28 mouse cellular contexts compared by ENCODE assay signal in genomic region chr17:30093148-30093749, GRCm38 (mm10).
DNase-seq lines count a peak whose midpoint lies in the region; ATAC-seq and TF ChIP-seq lines count a peak whose summit lies in the region.
"Had no signal": no experiment of that assay in that cellular context is flagged by ENCODE, and none has a peak within 500 bp of the region (broad histone marks: within the 10 kb centered on the region; RNA-seq: fewer than 3 reads in every experiment).

No protein-coding gene starts in this region.

- H3K9me3 ChIP-seq in heart, embryonic 10.5 days: no peaks in the 10 kb centered on the region; the same call in 1 of the 2 replicates
- H3K9me3 ChIP-seq in stomach, postnatal 0 days (ENCODE audit: control insufficient read depth, low read length): no peaks in the 10 kb centered on the region
- H3K9me3 ChIP-seq: forebrain, embryonic 12.5 days; heart, embryonic 15.5 days had no signal

- peak; percentile 88 for ATAC-seq in stomach, postnatal 0 days (ENCODE audit: low FRiP score, low TSS enrichment)
- ATAC-seq: forebrain, embryonic 15.5 days; hindbrain, postnatal 0 days; Patski had no signal

- TF ChIP-seq EP300 in stomach, postnatal 0 days (optimal IDR thresholded peaks at IDR 0.05): no peak

- peaks cover 27% of the 10 kb centered on the region for H3K4me1 ChIP-seq in heart, embryonic 10.5 days
- H3K4me1 ChIP-seq in stomach, postnatal 0 days (replicated peaks; ENCODE audit: control insufficient read depth, insufficient read depth): no peaks in the 10 kb centered on the region
- H3K4me1 ChIP-seq: embryonic facial prominence, embryonic 10.5 days; forebrain, embryonic 12.5 days had no signal

- no peak overlapping the region for H3K4me3 ChIP-seq in heart, embryonic 10.5 days
- no peak overlapping the region for H3K4me3 ChIP-seq in stomach, postnatal 0 days (ENCODE audit: low read depth, low read length)
- H3K4me3 ChIP-seq: embryonic facial prominence, embryonic 10.5 days; embryonic facial prominence, embryonic 13.5 days; erythroblast, embryonic 14.5 days; forebrain, embryonic 12.5 days; forebrain, embryonic 15.5 days; heart, adult 2 months; heart, embryonic 12.5 days; heart, embryonic 15.5 days had no signal

- H3K9ac ChIP-seq in stomach, postnatal 0 days (ENCODE audit: low read length): no peak overlapping the region
- H3K9ac ChIP-seq: embryonic facial prominence, embryonic 13.5 days; forebrain, embryonic 12.5 days; forebrain, embryonic 15.5 days; heart, embryonic 12.5 days; heart, embryonic 15.5 days; hindbrain, embryonic 14.5 days had no signal

- whole genome bisulfite sequencing in heart, embryonic 10.5 days: 83% methylated on average over 2 of the region's 2 CpGs
- 84% methylated on average over 2 of the region's 2 CpGs for WGBS in stomach, postnatal 0 days

- peak; percentile 43 for DNase-seq in heart, embryonic 10.5 days (ENCODE audit: low spot score)
- DNase-seq in heart, postnatal 10 days: no peak
- DNase-seq in kidney, postnatal 36 days: peak; percentile 29 to 32
- no peak for DNase-seq in kidney, postnatal 14 days
- no peak for DNase-seq in stomach, postnatal 0 days (ENCODE audit: low spot score)
- no peak for DNase-seq in embryo, embryonic 11 days
- no peak for DNase-seq in retina, postnatal 1 day
- DNase-seq: adrenal gland, postnatal 10 days; adrenal gland, postnatal 36 days; B cell, adult 2 months; cerebellum, adult 18-20 months; cerebellum, adult 9-10 months; cerebellum, postnatal 25 days; gastrocnemius, postnatal 25 days; heart, adult 2 months; heart, postnatal 14 days; heart, postnatal 4 days had no signal

- intact Hi-C loops in heart, postnatal 10 days (cut with DNase I): no loop called here

- no peak for TF ChIP-seq CTCF in stomach, postnatal 0 days (IDR thresholded peaks at IDR 0.05; ENCODE audit: low read depth)

- H3K36me3 ChIP-seq in heart, embryonic 10.5 days: peaks cover 22% of the 10 kb centered on the region
- H3K36me3 ChIP-seq in stomach, postnatal 0 days (ENCODE audit: control insufficient read depth, insufficient read depth, low read length): no peaks in the 10 kb centered on the region

- no peak overlapping the region for H3K4me2 ChIP-seq in stomach, postnatal 0 days (replicated peaks; ENCODE audit: low read depth)
- H3K4me2 ChIP-seq: embryonic facial prominence, embryonic 13.5 days; forebrain, embryonic 12.5 days; forebrain, embryonic 15.5 days; heart, embryonic 12.5 days; heart, embryonic 15.5 days; hindbrain, embryonic 14.5 days had no signal

- H3K27me3 ChIP-seq in heart, embryonic 10.5 days (ENCODE audit: insufficient read depth, poor library complexity, severe bottlenecking): no peaks in the 10 kb centered on the region
- H3K27me3 ChIP-seq in stomach, postnatal 0 days (ENCODE audit: control insufficient read depth, insufficient read depth, low read length): no peaks in the 10 kb centered on the region
- H3K27me3 ChIP-seq: CH12.LX; embryonic facial prominence, embryonic 13.5 days; forebrain, embryonic 12.5 days; forebrain, embryonic 15.5 days; heart, embryonic 12.5 days; heart, embryonic 15.5 days; Patski had no signal

- H3K27ac ChIP-seq in heart, embryonic 10.5 days: no peak overlapping the region
- H3K27ac ChIP-seq in stomach, postnatal 0 days (replicated peaks): no peak overlapping the region
- H3K27ac ChIP-seq: embryonic facial prominence, embryonic 10.5 days; embryonic facial prominence, embryonic 13.5 days; forebrain, embryonic 12.5 days; forebrain, embryonic 15.5 days; heart, adult 2 months; heart, embryonic 15.5 days; hindbrain, embryonic 14.5 days; hindbrain, postnatal 0 days had no signal

Comparison
In these comparisons a context has a peak if more than half of its experiments do, and no peak if none do; other contexts are left out.
1. DNase-seq: peak in heart, embryonic 10.5 days (single experiment) and kidney, postnatal 36 days (2 of 2); none in heart, postnatal 10 days (0 of 2), kidney, postnatal 14 days (single experiment), stomach, postnatal 0 days (single experiment), embryo, embryonic 11 days (single experiment) and retina, postnatal 1 day (single experiment).